Mouse (Mus musculus) hindbrain, embryonic 11.5 days (tissue): ENCODE measurements at regions not wholly inside any gene's neighbourhood (a gene's known extent, or its start where the extent isn't known, plus 50 kb on each side); places are given as distances from the start of the nearest gene placed in this dataset.

Experiments
- ATAC-seq: fragments of 200-750 bp; cut with Nextera tagmentation; 2 replicates; pipeline ENCODE4 v1.8.0; 2017; ENCODE audit warnings: mild to moderate bottlenecking, moderate TSS enrichment, moderate library complexity; ENCODE audit not compliant: low FRiP score
- DNase-seq: peaks from one replicate; pipeline ENCODE4 v3.0.0-alpha.2; 2015; ENCODE audit warnings: low spot score
- H3K27ac ChIP-seq: fragments of 300-500 bp; sonication (generic); 2 replicates; pipeline ENCODE4 v1.5.1; 2014; ENCODE audit warnings: mild to moderate bottlenecking, low read depth, low read length
- H3K27me3 ChIP-seq: fragments of 300-500 bp; sonication (generic); 2 replicates; pipeline ENCODE4 v1.6.1; 2014; ENCODE audit warnings: mild to moderate bottlenecking, low read length, moderate library complexity, mixed read lengths; ENCODE audit not compliant: control insufficient read depth, insufficient read depth
- H3K36me3 ChIP-seq: fragments of 300-500 bp; sonication (generic); 2 replicates; pipeline ENCODE4 v1.6.1; 2014; ENCODE audit warnings: mild to moderate bottlenecking, low read length, moderate library complexity, mixed read lengths; ENCODE audit not compliant: control insufficient read depth, insufficient read depth
- H3K4me1 ChIP-seq: fragments of 300-500 bp; sonication (generic); replicated peaks from 2 replicates; pipeline ENCODE4 v1.6.1; 2014; ENCODE audit warnings: low read length, mixed read lengths; ENCODE audit not compliant: control insufficient read depth, insufficient read depth
- H3K4me2 ChIP-seq: fragments of 300-500 bp; sonication (generic); replicated peaks from 2 replicates; pipeline ENCODE4 v1.6.1; 2014; ENCODE audit warnings: mild to moderate bottlenecking, low read depth, low read length
- H3K4me3 ChIP-seq: fragments of 300-500 bp; sonication (generic); 2 replicates; pipeline ENCODE4 v1.5.1; 2014; ENCODE audit warnings: low read depth, low read length
- H3K9ac ChIP-seq: fragments of 300-500 bp; sonication (generic); 2 replicates; pipeline ENCODE4 v1.6.1; 2014; ENCODE audit warnings: low read depth, low read length
- H3K9me3 ChIP-seq: fragments of 300-500 bp; sonication (generic); 2 replicates; pipeline ENCODE4 v1.6.1; 2016; ENCODE audit warnings: low read length; ENCODE audit not compliant: control insufficient read depth
- WGBS: fragments of 180-500 bp; shearing (Covaris S2); extraction: QIAGEN DNeasy Blood & Tissue Kit; methylation state at CpG from one replicate; pipeline ENCODE4 v1.1.7; 2014; 5-methylcytosine and 5-hydroxymethylcytosine counted together

DNA sequence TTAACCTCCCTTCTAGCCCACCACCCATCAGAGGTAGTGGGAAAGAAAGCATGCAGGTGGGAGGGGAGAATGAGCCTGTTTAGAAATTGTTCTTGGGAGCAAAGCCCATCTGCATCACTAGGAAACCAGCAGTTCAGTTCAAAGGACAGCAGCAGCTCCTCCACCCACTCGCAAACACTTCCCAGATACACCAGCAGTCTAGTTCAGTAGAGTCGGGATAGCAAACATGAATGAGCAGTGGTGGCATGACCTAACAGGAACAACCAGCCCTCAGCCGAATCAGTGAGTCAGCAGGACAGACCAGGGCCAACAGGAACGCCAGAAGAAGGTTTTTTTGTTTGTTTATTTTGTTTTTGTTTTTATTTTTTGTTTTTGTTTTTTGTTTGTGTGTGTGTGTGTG, 74.5 kb upstream of the Zfp648 start:
- DNase-seq = no peak
- 75% methylated on average over 4 of the region's 4 CpGs for WGBS

DNA sequence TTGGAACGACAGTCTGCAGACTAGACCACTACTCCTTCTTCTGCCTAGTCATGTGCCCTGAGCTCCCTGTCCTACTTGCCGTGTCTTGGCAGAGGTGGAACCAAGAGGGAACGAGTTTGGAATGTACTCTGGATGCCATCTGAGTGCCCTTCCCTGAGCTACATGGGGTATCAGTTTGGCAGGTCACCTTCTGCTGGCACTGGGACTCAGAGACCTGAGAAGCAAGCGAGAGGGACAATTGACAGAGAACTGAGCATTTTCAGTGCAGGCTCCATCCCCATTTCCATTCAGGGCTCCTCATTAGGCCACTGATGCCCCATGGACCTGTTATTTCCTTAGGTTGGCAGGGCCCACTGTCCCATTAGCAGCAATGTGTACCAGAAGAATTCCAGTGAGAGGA, 61.5 kb upstream of the Zfp648 start:
- no peak overlapping the region for H3K4me2 ChIP-seq
- H3K4me3 ChIP-seq = no peak overlapping the region
- no peaks in the 10 kb centered on the region for H3K4me1 ChIP-seq
- H3K9me3 ChIP-seq = no peaks in the 10 kb centered on the region
- WGBS = 78% methylated on average over 4 of the region's 4 CpGs
- DNase-seq (no peak), ATAC-seq (no peak)
- H3K27me3 ChIP-seq = no peaks in the 10 kb centered on the region
- H3K36me3 ChIP-seq = no peaks in the 10 kb centered on the region
- H3K27ac ChIP-seq = no peak overlapping the region
- no peak overlapping the region for H3K9ac ChIP-seq

More for the DNA sequence above, 74.5 kb upstream of the Zfp648 start:
- no peak for ATAC-seq
- no peak overlapping the region for H3K27ac ChIP-seq
- H3K4me3 ChIP-seq = no peak overlapping the region
- H3K27me3 ChIP-seq = no peaks in the 10 kb centered on the region
- no peak overlapping the region for H3K9ac ChIP-seq
- H3K4me1 ChIP-seq = no peaks in the 10 kb centered on the region
- no peak overlapping the region for H3K4me2 ChIP-seq
- H3K9me3 ChIP-seq = no peaks in the 10 kb centered on the region
- H3K36me3 ChIP-seq = no peaks in the 10 kb centered on the region

GRCm38 (mm10) chr1:154143691-154144090, 57.3 kb upstream of the Zfp648 start:
- ATAC-seq (no peak), DNase-seq (no peak)
- 50% methylated on average over 1 of the region's 1 CpGs for WGBS
- Histone ChIP-seq H3K27ac (no peak overlapping the region), H3K4me3 (no peak overlapping the region), H3K9me3 (no peaks in the 10 kb centered on the region), H3K4me1 (no peaks in the 10 kb centered on the region), H3K27me3 (no peaks in the 10 kb centered on the region), H3K9ac (no peak overlapping the region), H3K4me2 (no peak overlapping the region), H3K36me3 (no peaks in the 10 kb centered on the region)

DNA sequence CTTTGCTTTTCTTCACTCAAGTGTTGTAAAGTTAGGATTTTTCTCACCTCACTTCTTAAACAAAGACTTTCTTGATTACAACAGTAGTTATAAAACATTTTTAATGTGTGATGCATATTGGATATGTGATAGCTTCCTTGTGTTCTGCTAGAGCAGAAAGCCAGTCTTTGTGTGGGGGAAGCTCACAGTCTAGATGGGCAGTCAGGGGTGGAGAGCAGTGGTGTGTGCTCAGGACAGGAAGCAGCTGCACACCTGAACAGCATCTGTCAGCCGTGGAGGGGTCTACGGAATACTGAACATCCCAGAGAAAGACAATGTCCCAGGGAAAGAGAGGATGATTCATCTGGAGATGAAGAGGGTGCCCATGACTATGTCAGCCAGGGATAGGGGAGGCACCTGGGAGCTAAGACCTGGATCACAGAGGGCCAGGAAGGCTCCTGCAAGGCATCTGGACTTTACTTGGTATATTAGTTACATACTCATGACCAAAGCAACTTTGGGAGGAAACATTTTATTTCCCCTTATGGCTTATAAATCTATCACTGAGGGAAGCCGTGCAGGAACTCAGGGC, 53.9 kb upstream of the Zfp648 start:
- Histone ChIP-seq H3K4me2 (no peak overlapping the region), H3K36me3 (no peaks in the 10 kb centered on the region), H3K9ac (no peak overlapping the region), H3K4me1 (no peaks in the 10 kb centered on the region), H3K9me3 (no peaks in the 10 kb centered on the region), H3K27ac (no peak overlapping the region), H3K4me3 (no peak overlapping the region), H3K27me3 (no peaks in the 10 kb centered on the region)
- 86% methylated on average over 3 of the region's 3 CpGs for WGBS
- ATAC-seq = no peak
- DNase-seq = no peak

- no peaks in the 10 kb centered on the region for H3K9me3 ChIP-seq
- DNase-seq (no peak), ATAC-seq (no peak)
- H3K9ac ChIP-seq = no peak overlapping the region
- no peak overlapping the region for H3K4me2 ChIP-seq
- 85% methylated on average over 10 of the region's 10 CpGs for WGBS
- H3K27ac ChIP-seq = no peak overlapping the region
- no peaks in the 10 kb centered on the region for H3K27me3 ChIP-seq
- H3K36me3 ChIP-seq = no peaks in the 10 kb centered on the region
- H3K4me1 ChIP-seq = no peaks in the 10 kb centered on the region
- H3K4me3 ChIP-seq = no peak overlapping the region
These were observed 52.0 kb upstream of the Zfp648 start for GRCm38 (mm10) chr1:154148948-154149347.

DNA sequence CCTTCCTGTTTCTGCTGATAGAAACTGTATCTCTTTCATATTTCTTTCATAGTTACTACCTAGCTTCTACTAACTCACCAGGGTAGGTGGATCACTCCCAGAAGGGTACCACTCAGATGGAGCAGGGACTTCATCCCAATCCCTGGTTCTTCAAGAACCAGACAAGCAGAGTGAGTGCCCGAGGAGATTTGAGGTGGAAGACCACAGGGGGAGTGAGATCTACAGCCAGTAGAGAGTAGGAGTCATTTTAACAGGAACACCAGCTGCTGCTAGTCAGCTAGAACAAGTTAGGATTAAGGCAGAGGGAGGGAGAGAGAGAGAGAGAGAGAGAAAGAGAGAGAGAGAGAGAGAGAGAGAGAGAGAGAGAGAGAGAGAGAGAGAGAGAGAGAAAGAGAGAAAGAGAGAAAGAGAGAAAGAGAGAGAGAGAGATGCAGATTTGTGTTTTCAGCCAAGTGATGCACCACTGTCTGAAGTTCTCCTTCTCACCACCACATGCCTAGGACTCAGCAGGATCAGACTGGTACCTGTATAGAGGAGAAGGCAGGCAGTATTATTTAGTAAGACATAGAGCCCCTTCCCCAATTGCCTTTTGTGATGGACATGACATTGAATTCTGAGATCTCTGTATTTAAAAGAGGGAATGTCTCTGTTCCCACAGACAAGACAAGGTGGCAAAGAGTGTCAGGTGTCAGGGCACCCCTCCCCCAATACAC, 51.4 kb upstream of the Zfp648 start:
- Histone ChIP-seq H3K9ac (no peak overlapping the region), H3K27ac (no peak overlapping the region)
- WGBS = 86% methylated on average over 1 of the region's 1 CpGs

GRCm38 (mm10) chr1:154150167-154150851, 50.7 kb upstream of the Zfp648 start:
- WGBS = 43% methylated on average over 8 of the region's 8 CpGs
- Histone ChIP-seq H3K9me3 (no peaks in the 10 kb centered on the region), H3K27ac (no peak overlapping the region), H3K4me3 (no peak overlapping the region), H3K9ac (no peak overlapping the region), H3K4me1 (no peaks in the 10 kb centered on the region), H3K27me3 (no peaks in the 10 kb centered on the region), H3K4me2 (no peak overlapping the region), H3K36me3 (no peaks in the 10 kb centered on the region)
- peak; percentile 70 for ATAC-seq
- DNase-seq = no peak

More for the DNA sequence above, 51.4 kb upstream of the Zfp648 start:
- no peaks in the 10 kb centered on the region for H3K36me3 ChIP-seq
- no peak for ATAC-seq
- H3K9me3 ChIP-seq = no peaks in the 10 kb centered on the region
- DNase-seq = no peak
- H3K27me3 ChIP-seq = no peaks in the 10 kb centered on the region
- H3K4me1 ChIP-seq = no peaks in the 10 kb centered on the region
- no peak overlapping the region for H3K4me3 ChIP-seq
- H3K4me2 ChIP-seq = no peak overlapping the region
